Mouse (Mus musculus): ENCODE results near the gene Bcl11b. TPM values are rescaled to one million over a fixed set of nuclear protein-coding genes. Genes with fewer than 3 reads are reported as not detected.

Gene Bcl11b
- polyA plus RNA-seq, 1 experiment from 2014 or later = 5.2 TPM

- 35% methylated on average over 2 of the region's 2 CpGs for WGBS
- no peaks in the 10 kb centered on the region for H3K36me3 ChIP-seq (ENCODE audit: control insufficient read depth, insufficient read depth)
- TF ChIP-seq CTCF (IDR thresholded peaks at IDR 0.05; ENCODE audit: low read depth) = no peak
- no peaks in the 10 kb centered on the region for H3K9me3 ChIP-seq (ENCODE audit: control insufficient read depth)
- no peak overlapping the region for H3K27ac ChIP-seq (ENCODE audit: low read depth, low read length)
- H3K4me1 ChIP-seq (replicated peaks; ENCODE audit: control insufficient read depth, insufficient read depth, low read length) = no peaks in the 10 kb centered on the region; the same call in 1 of the 2 replicates
- H3K27me3 ChIP-seq (replicated peaks; ENCODE audit: control insufficient read depth, insufficient read depth, low read length) = no peaks in the 10 kb centered on the region
- peak overlapping the region; percentile 90 for H3K4me3 ChIP-seq (ENCODE audit: low read depth, low read length)
- no peak for ATAC-seq
- H3K9ac ChIP-seq (ENCODE audit: low read depth, low read length) = no peak overlapping the region
- peak overlapping the region; percentile 92 for H3K4me2 ChIP-seq (replicated peaks; ENCODE audit: low read depth)
These were observed 2.7 kb downstream of the Bcl11b start for GRCm38 (mm10) chr12:108000715-108001080.

GRCm38 (mm10) chr12:107999751-108000714, 3.4 kb downstream of the Bcl11b start:
- peak overlapping the region; percentile 92 for H3K4me2 ChIP-seq (replicated peaks; ENCODE audit: low read depth)
- WGBS = 44% methylated on average over 15 of the region's 15 CpGs
- H3K4me3 ChIP-seq (ENCODE audit: low read depth, low read length) = peak overlapping the region; percentile 90; the same call in 1 of the 2 replicates
- no peak overlapping the region for H3K27ac ChIP-seq (ENCODE audit: low read depth, low read length)
- no peak for TF ChIP-seq CTCF (IDR thresholded peaks at IDR 0.05; ENCODE audit: low read depth)
- no peak for ATAC-seq
- H3K4me1 ChIP-seq (replicated peaks; ENCODE audit: control insufficient read depth, insufficient read depth, low read length) = no peaks in the 10 kb centered on the region; the same call in 1 of the 2 replicates
- no peak overlapping the region for H3K9ac ChIP-seq (ENCODE audit: low read depth, low read length)
- H3K9me3 ChIP-seq (ENCODE audit: control insufficient read depth) = no peaks in the 10 kb centered on the region
- H3K36me3 ChIP-seq (ENCODE audit: control insufficient read depth, insufficient read depth) = no peaks in the 10 kb centered on the region
- no peaks in the 10 kb centered on the region for H3K27me3 ChIP-seq (replicated peaks; ENCODE audit: control insufficient read depth, insufficient read depth, low read length)

GRCm38 (mm10) chr12:107998746-107999145, 4.7 kb downstream of the Bcl11b start:
- H3K4me2 ChIP-seq (replicated peaks; ENCODE audit: low read depth) = peak overlapping the region; percentile 48
- no peaks in the 10 kb centered on the region for H3K36me3 ChIP-seq (ENCODE audit: control insufficient read depth, insufficient read depth)
- no peaks in the 10 kb centered on the region for H3K27me3 ChIP-seq (replicated peaks; ENCODE audit: control insufficient read depth, insufficient read depth, low read length)
- no peak for ATAC-seq
- TF ChIP-seq CTCF (IDR thresholded peaks at IDR 0.05; ENCODE audit: low read depth) = peak; percentile 100
- WGBS = under 1% methylated on average over 20 of the region's 20 CpGs
- no peaks in the 10 kb centered on the region for H3K9me3 ChIP-seq (ENCODE audit: control insufficient read depth)
- H3K4me1 ChIP-seq (replicated peaks; ENCODE audit: control insufficient read depth, insufficient read depth, low read length) = no peaks in the 10 kb centered on the region
- H3K27ac ChIP-seq (ENCODE audit: low read depth, low read length) = no peak overlapping the region
- H3K4me3 ChIP-seq (ENCODE audit: low read depth, low read length) = 0 out of 2 replicates have a peak overlapping the region, but pooled peaks have one; percentile 7
- no peak overlapping the region for H3K9ac ChIP-seq (ENCODE audit: low read depth, low read length)

GRCm38 (mm10) chr12:107997901-107998300, 5.5 kb downstream of the Bcl11b start:
- H3K27ac ChIP-seq (ENCODE audit: low read depth, low read length) = no peak overlapping the region
- peak overlapping the region; percentile 48; the same call in 1 of the 2 replicates for H3K4me2 ChIP-seq (replicated peaks; ENCODE audit: low read depth)
- WGBS = 65% methylated on average over 11 of the region's 11 CpGs
- H3K9ac ChIP-seq (ENCODE audit: low read depth, low read length) = no peak overlapping the region
- H3K27me3 ChIP-seq (replicated peaks; ENCODE audit: control insufficient read depth, insufficient read depth, low read length) = no peaks in the 10 kb centered on the region
- ATAC-seq = no peak
- no peaks in the 10 kb centered on the region for H3K4me1 ChIP-seq (replicated peaks; ENCODE audit: control insufficient read depth, insufficient read depth, low read length)
- no peak overlapping the region for H3K4me3 ChIP-seq (ENCODE audit: low read depth, low read length)
- H3K9me3 ChIP-seq (ENCODE audit: control insufficient read depth) = no peaks in the 10 kb centered on the region
- no peak for TF ChIP-seq CTCF (IDR thresholded peaks at IDR 0.05; ENCODE audit: low read depth)
- no peaks in the 10 kb centered on the region for H3K36me3 ChIP-seq (ENCODE audit: control insufficient read depth, insufficient read depth)

- WGBS = 46% methylated on average over 3 of the region's 3 CpGs
These were observed 6.2 kb downstream of the Bcl11b start for GRCm38 (mm10) chr12:107997241-107997640.

GRCm38 (mm10) chr12:107996773-107997172, 6.6 kb downstream of the Bcl11b start:
- Histone ChIP-seq H3K4me3 (ENCODE audit: low read depth, low read length) (no peak overlapping the region), H3K36me3 (ENCODE audit: control insufficient read depth, insufficient read depth) (no peaks in the 10 kb centered on the region), H3K27me3 (replicated peaks; ENCODE audit: control insufficient read depth, insufficient read depth, low read length) (no peaks in the 10 kb centered on the region), H3K4me2 (replicated peaks; ENCODE audit: low read depth) (no peak overlapping the region), H3K9me3 (ENCODE audit: control insufficient read depth) (no peaks in the 10 kb centered on the region), H3K27ac (ENCODE audit: low read depth, low read length) (no peak overlapping the region), H3K9ac (ENCODE audit: low read depth, low read length) (no peak overlapping the region), H3K4me1 (replicated peaks; ENCODE audit: control insufficient read depth, insufficient read depth, low read length) (no peaks in the 10 kb centered on the region)
- no peak for TF ChIP-seq CTCF (IDR thresholded peaks at IDR 0.05; ENCODE audit: low read depth)
- 58% methylated on average over 4 of the region's 4 CpGs for WGBS
- no peak for ATAC-seq

More at GRCm38 (mm10) chr12:107997241-107997640, 6.2 kb downstream of the Bcl11b start:
- no peak for ATAC-seq
- no peak for TF ChIP-seq CTCF (IDR thresholded peaks at IDR 0.05; ENCODE audit: low read depth)
- Histone ChIP-seq H3K4me1 (replicated peaks; ENCODE audit: control insufficient read depth, insufficient read depth, low read length) (no peaks in the 10 kb centered on the region), H3K27me3 (replicated peaks; ENCODE audit: control insufficient read depth, insufficient read depth, low read length) (no peaks in the 10 kb centered on the region), H3K9me3 (ENCODE audit: control insufficient read depth) (no peaks in the 10 kb centered on the region), H3K4me2 (replicated peaks; ENCODE audit: low read depth) (no peak overlapping the region), H3K36me3 (ENCODE audit: control insufficient read depth, insufficient read depth) (no peaks in the 10 kb centered on the region), H3K27ac (ENCODE audit: low read depth, low read length) (no peak overlapping the region), H3K9ac (ENCODE audit: low read depth, low read length) (no peak overlapping the region), H3K4me3 (ENCODE audit: low read depth, low read length) (no peak overlapping the region)
